Mouse (Mus musculus) gastrocnemius, postnatal 10 days (tissue): ENCODE results near the gene Mrc2. TPM values are rescaled to one million over a fixed set of nuclear protein-coding genes. Genes with fewer than 3 reads are reported as not detected.

Experiments
- DNase-seq: peaks from one replicate; pipeline ENCODE4 v3.0.0; 2021; ENCODE audit warnings: mixed read lengths
- total RNA-seq, 2 experiments: library from RNA; stranded (reverse); gene quantifications; 2 replicates each; pipeline ENCODE4 v1.2.3; 2021

The Mrc2 gene
- total RNA-seq, 2 experiments from 2014 or later, result 42.2 to 70.8 TPM

DNA sequence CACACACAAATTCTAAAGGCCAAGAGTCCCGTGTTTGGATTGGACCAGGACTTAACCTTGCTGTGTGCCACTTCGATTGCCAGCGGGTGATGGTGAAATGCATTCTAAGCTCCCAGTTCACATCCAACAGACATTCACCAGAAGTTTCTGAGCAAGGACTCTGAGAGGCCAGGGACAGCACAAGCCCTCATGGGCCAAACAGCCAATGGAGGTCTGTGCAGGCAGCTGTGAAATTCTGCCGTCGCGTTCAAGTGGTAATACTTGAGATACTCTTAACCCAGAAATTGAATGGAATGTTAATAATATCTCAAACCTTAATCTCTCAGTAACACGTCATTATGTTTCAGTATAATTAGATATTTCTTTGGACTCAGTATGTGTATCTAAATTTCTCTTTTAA lies 17.8 kb downstream of the Mrc2 start:
- DNase-seq, result no peak

- DNase-seq, result peak; percentile 40
These were observed 19.0 kb downstream of the Mrc2 start for GRCm38 (mm10) chr11:105311291-105311975.

DNA sequence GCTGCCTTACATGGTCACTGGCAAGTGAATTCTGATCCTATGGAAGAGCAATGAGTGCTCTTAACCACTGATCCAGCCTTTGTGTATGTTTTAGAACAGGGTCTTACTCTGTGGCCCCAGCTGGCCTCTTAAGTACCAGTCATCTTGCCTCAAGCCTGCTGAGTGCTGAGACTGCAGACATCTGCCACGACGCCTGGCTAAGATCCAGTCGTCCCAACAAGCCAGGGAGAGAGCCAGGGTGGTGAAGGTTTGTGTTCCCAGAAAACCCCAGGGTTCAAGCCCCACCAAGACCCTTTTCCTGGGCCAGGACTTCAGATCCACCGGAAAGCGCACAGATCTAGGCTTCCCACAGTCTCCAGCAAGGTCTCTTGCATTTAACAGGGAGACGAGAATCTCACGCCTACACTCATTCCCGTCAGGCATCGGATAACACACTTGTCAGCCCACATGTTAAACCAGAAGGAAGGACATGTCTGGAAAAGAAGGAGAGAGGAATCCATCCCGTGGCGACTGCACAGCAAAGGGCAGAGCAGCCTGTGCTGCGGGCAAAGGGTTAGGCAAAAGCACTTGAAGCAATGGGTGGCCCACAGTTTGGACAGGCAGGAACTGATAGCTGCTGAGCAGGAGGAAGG lies 20.0 kb downstream of the Mrc2 start:
- DNase-seq, result no peak

DNA sequence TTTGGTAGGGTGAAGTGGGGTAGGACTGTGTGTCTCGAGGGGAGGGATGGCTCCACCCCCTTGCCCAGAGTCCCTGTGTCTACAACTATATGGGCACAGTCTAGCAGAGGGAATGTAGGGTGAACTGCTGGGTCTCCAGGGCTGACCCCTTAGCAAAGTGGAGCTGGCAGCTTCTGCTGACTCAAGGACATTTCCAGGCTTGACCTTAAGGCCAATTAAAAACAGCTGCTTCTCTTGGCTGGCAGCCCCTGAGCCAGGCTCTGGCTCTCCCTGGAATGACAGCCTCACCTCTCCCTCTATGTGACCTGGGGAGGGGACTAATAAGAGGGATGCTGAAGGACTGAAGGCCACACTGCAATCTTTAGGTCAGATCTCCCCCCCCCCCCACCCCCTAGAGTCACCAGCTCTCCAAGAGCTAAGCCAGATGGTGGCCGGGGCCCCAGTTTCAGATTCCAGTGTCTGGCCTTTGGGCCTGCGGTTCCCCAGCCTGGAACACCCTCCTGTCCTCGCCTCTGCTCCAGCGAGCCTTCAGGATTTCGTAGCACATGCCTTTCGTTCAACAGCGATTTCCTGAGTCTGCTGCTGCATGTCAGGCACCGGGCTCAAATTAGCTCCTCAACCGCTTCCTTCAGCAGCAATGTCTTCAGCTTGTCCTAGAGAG lies 20.7 kb downstream of the Mrc2 start:
- DNase-seq, result peak; percentile 52

GRCm38 (mm10) chr11:105313633-105314014 lies 21.2 kb downstream of the Mrc2 start:
- no peak for DNase-seq

GRCm38 (mm10) chr11:105315296-105315695 lies 22.9 kb downstream of the Mrc2 start:
- DNase-seq, result no peak

- no peak for DNase-seq
These were observed 23.7 kb downstream of the Mrc2 start for GRCm38 (mm10) chr11:105316121-105316520.

DNA sequence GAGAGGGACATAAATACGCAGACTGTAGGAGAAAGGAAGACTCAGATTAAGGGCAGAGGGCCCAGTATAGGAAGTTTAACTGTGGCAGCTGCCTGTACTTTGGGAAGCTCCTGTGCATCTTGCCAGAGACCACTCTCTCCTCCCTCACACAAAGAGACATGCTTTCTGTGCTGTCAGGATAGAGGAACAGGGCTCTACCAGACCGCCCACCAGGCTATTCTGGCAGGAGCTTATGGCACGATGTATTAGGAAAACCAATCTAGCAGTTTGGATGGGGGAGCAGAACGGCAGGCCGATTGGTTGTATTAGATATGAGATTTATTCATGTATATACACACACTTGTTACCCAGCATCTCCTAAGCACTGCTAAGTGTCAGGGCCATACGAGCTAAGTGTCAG lies 25.3 kb downstream of the Mrc2 start:
- no peak for DNase-seq

DNA sequence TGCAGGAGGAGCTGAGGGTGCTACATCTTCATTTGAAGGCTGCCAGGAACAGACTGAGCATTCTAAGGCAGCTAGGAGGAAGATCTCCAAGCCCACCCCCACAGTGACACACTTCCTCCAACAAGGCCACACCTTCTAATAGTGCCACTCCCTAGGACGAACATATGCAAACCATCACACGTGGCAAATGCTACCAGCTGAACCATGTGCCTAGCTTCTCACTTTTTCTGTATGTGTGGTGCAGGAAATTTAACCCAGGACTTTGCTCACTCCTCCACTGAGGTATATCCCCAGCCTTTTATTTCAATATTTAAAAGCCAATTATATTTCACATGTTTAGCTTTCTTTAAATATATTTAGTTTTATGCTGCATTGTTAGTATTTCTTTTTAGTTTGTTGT lies 28.6 kb downstream of the Mrc2 start:
- DNase-seq, result no peak

GRCm38 (mm10) chr11:105323530-105323929 lies 31.1 kb downstream of the Mrc2 start:
- no peak for DNase-seq

- DNase-seq, result no peak
These were observed 34.7 kb downstream of the Mrc2 start for GRCm38 (mm10) chr11:105327101-105327500.

- DNase-seq, result no peak
These were observed 37.5 kb downstream of the Mrc2 start for GRCm38 (mm10) chr11:105329962-105330361.

GRCm38 (mm10) chr11:105331129-105331528 lies 38.7 kb downstream of the Mrc2 start:
- DNase-seq, result no peak

DNA sequence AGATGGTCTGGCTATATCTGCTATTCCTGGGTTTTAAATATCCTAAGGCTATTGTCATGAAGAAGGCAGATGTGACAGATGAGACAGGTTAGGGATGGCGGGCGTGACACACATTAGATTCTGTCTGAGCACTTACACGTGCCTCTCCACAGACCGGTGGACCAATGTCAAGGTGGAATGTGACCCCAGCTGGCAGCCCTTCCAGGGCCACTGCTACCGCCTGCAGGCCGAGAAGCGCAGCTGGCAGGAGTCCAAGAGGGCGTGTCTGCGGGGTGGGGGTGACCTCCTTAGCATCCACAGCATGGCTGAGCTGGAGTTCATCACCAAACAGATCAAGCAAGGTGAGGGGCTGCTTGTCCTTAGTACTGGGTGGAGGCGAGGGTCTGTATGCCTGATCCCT lies 39.3 kb downstream of the Mrc2 start:
- peak; percentile 90 for DNase-seq

DNA sequence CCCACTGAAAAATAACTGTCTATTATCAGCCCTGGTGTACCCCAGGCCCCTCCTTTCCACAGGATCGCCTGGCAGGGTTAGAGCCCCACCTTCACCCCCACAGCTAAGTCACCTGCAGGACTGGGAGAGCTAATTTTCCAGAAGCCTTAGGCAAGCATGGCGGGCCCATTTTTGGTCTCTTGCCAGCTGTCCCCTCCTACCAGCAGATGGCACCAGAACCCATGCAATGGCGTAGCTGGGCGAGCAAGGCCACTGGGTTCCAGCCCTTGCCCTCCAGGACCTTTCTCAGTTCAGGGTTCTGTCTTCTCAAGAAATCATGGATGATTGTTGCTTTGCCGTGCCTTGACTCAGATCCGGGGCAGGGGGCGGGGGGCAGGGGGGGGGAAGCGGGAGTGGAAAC lies 40.0 kb downstream of the Mrc2 start:
- DNase-seq, result peak; percentile 73

GRCm38 (mm10) chr11:105333867-105334670 lies 41.6 kb downstream of the Mrc2 start:
- DNase-seq, result peak; percentile 11

GRCm38 (mm10) chr11:105338596-105339390 lies 46.4 kb downstream of the Mrc2 start:
- peak; percentile 3 for DNase-seq

- no peak for DNase-seq
These were observed 52.8 kb downstream of the Mrc2 start for GRCm38 (mm10) chr11:105345284-105345683.

GRCm38 (mm10) chr11:105347162-105348161 lies 55.0 kb downstream of the Mrc2 start:
- peak; percentile 94 for DNase-seq

DNA sequence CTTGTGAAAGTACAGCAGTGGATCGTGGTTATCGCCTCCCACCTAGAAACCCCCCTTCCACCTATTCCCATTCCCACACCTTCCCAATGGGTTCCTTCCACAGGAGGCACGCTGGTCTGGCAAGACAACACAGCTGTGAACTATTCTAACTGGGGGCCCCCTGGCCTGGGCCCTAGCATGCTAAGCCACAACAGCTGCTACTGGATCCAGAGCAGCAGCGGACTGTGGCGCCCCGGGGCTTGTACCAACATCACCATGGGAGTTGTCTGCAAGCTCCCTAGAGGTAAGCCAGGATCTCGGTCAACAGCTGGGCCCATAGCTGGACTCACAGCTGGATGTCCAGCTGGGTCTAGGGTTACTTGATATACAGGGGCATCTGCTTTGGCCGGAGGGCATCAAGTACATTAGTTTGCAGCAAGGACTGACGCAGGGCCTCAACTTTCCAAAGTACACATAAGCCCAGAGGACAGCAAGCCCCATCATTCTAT lies 56.1 kb downstream of the Mrc2 start:
- no peak for DNase-seq
